Mouse (Mus musculus) CD4-positive, CD25-positive, alpha-beta regulatory T cell (primary cell): ENCODE measurements around the gene Crygb. TPM values are rescaled to one million over a fixed set of nuclear protein-coding genes. Genes with fewer than 3 reads are reported as not detected.

Experiments used
- polyA plus RNA-seq: library from polyadenylated mRNA; unstranded; fragments of 100-300 nt; shearing (Covaris generic); gene quantifications from one replicate; pipeline ENCODE4 v1.2.1, GENCODE M21; 2017

The Crygb gene
- not detected for polyA plus RNA-seq

GRCm38 (mm10) chr1:65082188-65082587, at the start of gene Crygb:
Gene Crygb, minus strand, starts transcription at chr1:65082288.

GRCm38 (mm10) chr1:65122574-65123372, 40.7 kb upstream of the Crygb start, which contains the start of gene D630023F18Rik:
Gene D630023F18Rik, minus strand, starts transcription at chr1:65123214.

GRCm38 (mm10) chr1:65119438-65119837, 37.4 kb upstream of the Crygb start, which contains the start of gene Gm28845:
Gene Gm28845, minus strand, starts transcription at chr1:65119558.

GRCm38 (mm10) chr1:65103273-65103672, 21.2 kb upstream of the Crygb start, which contains the start of gene Cryga:
Gene Cryga, minus strand, starts transcription at chr1:65103373.

GRCm38 (mm10) chr1:65073589-65073988, 8.5 kb downstream of the Crygb start, which contains the start of gene Crygc:
Gene Crygc, minus strand, starts transcription at chr1:65073689.

GRCm38 (mm10) chr1:65063352-65063751, 18.7 kb downstream of the Crygb start, which contains the start of gene Crygd:
Gene Crygd, minus strand, starts transcription at chr1:65063452.

GRCm38 (mm10) chr1:65050952-65051351, 31.1 kb downstream of the Crygb start, which contains the start of gene Cryge:
Gene Cryge, minus strand, starts transcription at chr1:65051149.

GRCm38 (mm10) chr1:65032641-65033040, 49.4 kb downstream of the Crygb start, which contains the start of gene Akr1cl:
Gene Akr1cl, minus strand, starts transcription at chr1:65032759.

Other genes with a start within 250 kb of the Crygb start
- gene Plekhm3, start 125.5 kb downstream of the Crygb start, polyA plus RNA-seq: 4.8 TPM
- 0.29 TPM for gene Akr1cl, start 49.5 kb downstream of the Crygb start, polyA plus RNA-seq
- gene Cryge, start 31.1 kb downstream of the Crygb start, polyA plus RNA-seq: not detected
- not detected for gene Crygd, start 18.8 kb downstream of the Crygb start, polyA plus RNA-seq
- not detected for gene Crygc, start 8.6 kb downstream of the Crygb start, polyA plus RNA-seq
- not detected for gene Cryga, start 21.1 kb upstream of the Crygb start, polyA plus RNA-seq
- gene Gm28845, start 37.3 kb upstream of the Crygb start, polyA plus RNA-seq: not detected
- not detected for gene D630023F18Rik, start 40.9 kb upstream of the Crygb start, polyA plus RNA-seq
- 13.1 TPM for gene Idh1, start 104.2 kb upstream of the Crygb start, polyA plus RNA-seq
- gene Pikfyve, start 104.4 kb upstream of the Crygb start, polyA plus RNA-seq: 24.2 TPM
- gene Pth2r, start 199.8 kb upstream of the Crygb start, polyA plus RNA-seq: not detected